Mouse (Mus musculus) MEL (cell line): ENCODE measurements around the gene Ccr2. TPM values are rescaled to one million over a fixed set of nuclear protein-coding genes. Genes with fewer than 3 reads are reported as not detected.

Source experiments
- DNase-seq: peaks from one replicate; pipeline ENCODE4 v3.0.0; 2011; ENCODE audit warnings: low read depth, low spot score
- H3K27ac ChIP-seq: 2 replicates; pipeline ENCODE4 v1.5.1; 2012; ENCODE audit warnings: low read depth, mild to moderate bottlenecking, control low read depth, low read length, moderate library complexity; ENCODE audit not compliant: control insufficient read depth
- H3K27me3 ChIP-seq, 2 experiments: fragments of 150-350 bp in 1 of 2; sonication (generic) in 1 of 2; 2 replicates each; pipeline ENCODE4 v1.6.1; 2012; ENCODE audit warnings: low read length in 2 of 2, mild to moderate bottlenecking in 2 of 2, improper control_type of control experiment in 1 of 2, moderate library complexity in 1 of 2; ENCODE audit not compliant: insufficient read depth in 2 of 2, control insufficient read depth in 1 of 2
- H3K36me3 ChIP-seq, 2 experiments: 2 replicates each; pipeline ENCODE4 v1.6.1; 2012 to 2014; ENCODE audit warnings: low read length in 2 of 2, improper control_type of control experiment in 1 of 2, inconsistent platforms in 1 of 2, mild to moderate bottlenecking in 1 of 2; ENCODE audit not compliant: insufficient read depth in 2 of 2, control insufficient read depth in 1 of 2
- H3K4me1 ChIP-seq, 2 experiments: fragments of 150-350 bp in 1 of 2; sonication (generic) in 1 of 2; 2 replicates each; pipeline ENCODE4 v1.6.1; 2012; ENCODE audit warnings: low read length in 2 of 2, improper control_type of control experiment in 1 of 2, mild to moderate bottlenecking in 1 of 2; ENCODE audit not compliant: insufficient read depth in 2 of 2, control insufficient read depth in 1 of 2
- H3K4me3 ChIP-seq, 2 experiments: fragments of 150-350 bp in 1 of 2; sonication (generic) in 1 of 2; 2 replicates each; pipeline ENCODE4 v1.5.1; 2012; ENCODE audit warnings: low read depth in 2 of 2, low read length in 2 of 2, mild to moderate bottlenecking in 2 of 2, moderate library complexity in 2 of 2, control low read depth in 1 of 2, improper control_type of control experiment in 1 of 2; ENCODE audit not compliant: control insufficient read depth in 1 of 2, insufficient read depth in 1 of 2
- H3K79me2 ChIP-seq: 2 replicates; pipeline ENCODE4 v1.6.1; 2012; ENCODE audit warnings: mild to moderate bottlenecking, low read length, moderate library complexity; ENCODE audit not compliant: control insufficient read depth, poor library complexity, insufficient read depth
- H3K9ac ChIP-seq: 2 replicates; pipeline ENCODE4 v1.6.1; 2012; ENCODE audit warnings: low read depth, mild to moderate bottlenecking, control low read depth, low read length, moderate library complexity; ENCODE audit not compliant: control insufficient read depth, poor library complexity, severe bottlenecking
- H3K9me3 ChIP-seq: fragments of 150-350 bp; sonication (generic); replicated peaks from 2 replicates; pipeline ENCODE4 v1.6.1; 2012; ENCODE audit warnings: mild to moderate bottlenecking, low read length, improper control_type of control experiment, moderate library complexity; ENCODE audit not compliant: insufficient read depth
- BHLHE40 ChIP-seq: IDR thresholded peaks from 2 replicates; pipeline ENCODE4 v1.6.1; 2012; ENCODE audit warnings: low read depth, mild to moderate bottlenecking, inconsistent platforms, low read length, improper control_type of control experiment, borderline replicate concordance
- CHD2 ChIP-seq: IDR thresholded peaks from 2 replicates; pipeline ENCODE4 v1.6.1; 2011; ENCODE audit warnings: low read length, improper control_type of control experiment
- E2F4 ChIP-seq: IDR thresholded peaks from 2 replicates; pipeline ENCODE4 v1.6.1; 2011; ENCODE audit warnings: low read depth, low read length, improper control_type of control experiment, borderline replicate concordance
- EP300 ChIP-seq, 2 experiments: IDR thresholded peaks; 2 replicates each; pipeline ENCODE4 v1.6.1; 2011; ENCODE audit warnings: improper control_type of control experiment in 2 of 2, low read length in 2 of 2, low read depth in 1 of 2, mild to moderate bottlenecking in 1 of 2
- ETS1 ChIP-seq: IDR thresholded peaks from 2 replicates; pipeline ENCODE4 v1.6.1; 2012; ENCODE audit warnings: low read depth, mild to moderate bottlenecking, inconsistent platforms, low read length, improper control_type of control experiment, moderate library complexity
- GATA1 ChIP-seq: IDR thresholded peaks from 2 replicates; pipeline ENCODE4 v1.6.1; 2011; ENCODE audit warnings: low read depth, low read length, improper control_type of control experiment
- HCFC1 ChIP-seq: IDR thresholded peaks from 2 replicates; pipeline ENCODE4 v1.6.1; 2012; ENCODE audit warnings: low read depth, mild to moderate bottlenecking, inconsistent platforms, low read length, improper control_type of control experiment, moderate library complexity
- MAX ChIP-seq: IDR thresholded peaks from 2 replicates; pipeline ENCODE4 v1.6.1; 2011; ENCODE audit warnings: low read length, improper control_type of control experiment
- MEF2A ChIP-seq: IDR thresholded peaks from 2 replicates; pipeline ENCODE4 v1.6.1; 2014; ENCODE audit warnings: low read depth, mild to moderate bottlenecking, inconsistent platforms, low read length, improper control_type of control experiment; ENCODE audit not compliant: poor library complexity, insufficient replicate concordance, severe bottlenecking; ENCODE audit errors: extremely low read depth
- MXI1 ChIP-seq: IDR thresholded peaks from 2 replicates; pipeline ENCODE4 v1.6.1; 2011; ENCODE audit warnings: mild to moderate bottlenecking, low read depth, low read length, improper control_type of control experiment
- MYB ChIP-seq: IDR thresholded peaks from 2 replicates; pipeline ENCODE4 v1.6.1; 2011; ENCODE audit warnings: mild to moderate bottlenecking, low read depth, low read length, improper control_type of control experiment
- MYC ChIP-seq: IDR thresholded peaks from 2 replicates; pipeline ENCODE4 v1.6.1; 2011; ENCODE audit warnings: low read depth, mild to moderate bottlenecking, low read length, improper control_type of control experiment, moderate library complexity
- POLR2A ChIP-seq, 2 experiments: IDR thresholded peaks; 2 replicates each; pipeline ENCODE4 v1.6.1; 2011 to 2012; ENCODE audit warnings: low read length in 2 of 2, mild to moderate bottlenecking in 2 of 2, control low read depth in 1 of 2, improper control_type of control experiment in 1 of 2, low read depth in 1 of 2, moderate library complexity in 1 of 2; ENCODE audit not compliant: control insufficient read depth in 1 of 2, insufficient read depth in 1 of 2, poor library complexity in 1 of 2
- RAD21 ChIP-seq: IDR thresholded peaks from 2 replicates; pipeline ENCODE4 v1.6.1; 2011; ENCODE audit warnings: mild to moderate bottlenecking, low read depth, low read length, improper control_type of control experiment
- RCOR1 ChIP-seq: IDR thresholded peaks from 2 replicates; pipeline ENCODE4 v1.6.1; 2012; ENCODE audit warnings: low read depth, mild to moderate bottlenecking, inconsistent platforms, low read length, improper control_type of control experiment
- SIN3A ChIP-seq: IDR thresholded peaks from 2 replicates; pipeline ENCODE4 v1.6.1; 2012; ENCODE audit warnings: low read length, improper control_type of control experiment, inconsistent platforms
- SMC3 ChIP-seq: IDR thresholded peaks from 2 replicates; pipeline ENCODE4 v1.6.1; 2011; ENCODE audit warnings: low read depth, low read length, improper control_type of control experiment
- TBP ChIP-seq: IDR thresholded peaks from 2 replicates; pipeline ENCODE4 v1.8.0; 2011; ENCODE audit warnings: low read depth, low read length, improper control_type of control experiment
- TCF12 ChIP-seq: IDR thresholded peaks from 2 replicates; pipeline ENCODE4 v1.6.1; 2014; ENCODE audit warnings: low read depth, mild to moderate bottlenecking, inconsistent platforms, low read length, improper control_type of control experiment, moderate library complexity
- UBTF ChIP-seq: IDR thresholded peaks from 2 replicates; pipeline ENCODE4 v1.6.1; 2012; ENCODE audit warnings: low read depth, mild to moderate bottlenecking, inconsistent platforms, low read length, improper control_type of control experiment, moderate library complexity, borderline replicate concordance; ENCODE audit not compliant: insufficient read depth
- USF1 ChIP-seq: IDR thresholded peaks from 2 replicates; pipeline ENCODE4 v1.6.1; 2014; ENCODE audit warnings: low read depth, mild to moderate bottlenecking, inconsistent platforms, low read length, improper control_type of control experiment, moderate library complexity
- USF2 ChIP-seq, 2 experiments: IDR thresholded peaks; 2 replicates each; pipeline ENCODE4 v1.6.1; 2011 to 2012; ENCODE audit warnings: improper control_type of control experiment in 2 of 2, low read length in 2 of 2, borderline replicate concordance in 1 of 2, inconsistent platforms in 1 of 2, low read depth in 1 of 2, mild to moderate bottlenecking in 1 of 2; ENCODE audit not compliant: insufficient read depth in 1 of 2
- ZKSCAN1 ChIP-seq: IDR thresholded peaks from 2 replicates; pipeline ENCODE4 v1.6.1; 2012; ENCODE audit warnings: low read depth, mild to moderate bottlenecking, inconsistent platforms, low read length, improper control_type of control experiment, moderate library complexity
- ZMIZ1 ChIP-seq: IDR thresholded peaks from 2 replicates; pipeline ENCODE4 v1.6.1; 2012; ENCODE audit warnings: low read depth, mild to moderate bottlenecking, inconsistent platforms, low read length, improper control_type of control experiment, moderate library complexity
- polyA plus RNA-seq, 2 experiments: library from polyadenylated mRNA; stranded (reverse) in 1 of 2; unstranded in 1 of 2; fragments of >175 nt in 1 of 2; fragments of >200 nt in 1 of 2; gene quantifications; 2 replicates each; pipeline versions ENCODE4 v1.2.1 to v1.2.4; 2012; ENCODE audit warnings: low replicate concordance in 2 of 2, low read depth in 1 of 2; ENCODE audit not compliant: insufficient read length in 2 of 2, insufficient read depth in 1 of 2, missing spikeins in 1 of 2
- total RNA-seq: library from RNA; depleted of rRNA; stranded (reverse); fragments of 300-350 nt; gene quantifications from 2 replicates; pipeline ENCODE4 v1.2.3, GENCODE M21; 2012

The Ccr2 gene
- total and polyA plus RNA-seq, 3 experiments = 4.1 to 10.8 TPM; not detected in 1

- TF ChIP-seq UBTF = no peak
- peak in 1 of 2 experiments; percentile 36; a peak in 1 of 4 replicates for TF ChIP-seq POLR2A (IDR thresholded peaks at IDR 0.05; ENCODE audit: control insufficient read depth in 1 of 2, insufficient read depth in 1 of 2, low read depth in 1 of 2, low read length in 2 of 2, poor library complexity in 1 of 2)
- TF ChIP-seq ZKSCAN1 = no peak
- TF ChIP-seq MEF2A = no peak
- TF ChIP-seq BHLHE40 = no peak
- TF ChIP-seq SMC3 = peak; percentile 21; the same call in 1 of the 2 replicates
- no peak for TF ChIP-seq ZMIZ1
- TF ChIP-seq RCOR1 = peak; percentile 51; the same call in 1 of the 2 replicates
- no peak for TF ChIP-seq E2F4
- no peak for TF ChIP-seq USF2 (IDR thresholded peaks at IDR 0.05; ENCODE audit: borderline replicate concordance in 1 of 2, insufficient read depth in 1 of 2, low read depth in 1 of 2, low read length in 2 of 2)
- TF ChIP-seq RAD21 = peak; percentile 15
These were observed 10.2 kb downstream of the Ccr2 start (continued) for GRCm38 (mm10) chr9:124111997-124112396.

DNA sequence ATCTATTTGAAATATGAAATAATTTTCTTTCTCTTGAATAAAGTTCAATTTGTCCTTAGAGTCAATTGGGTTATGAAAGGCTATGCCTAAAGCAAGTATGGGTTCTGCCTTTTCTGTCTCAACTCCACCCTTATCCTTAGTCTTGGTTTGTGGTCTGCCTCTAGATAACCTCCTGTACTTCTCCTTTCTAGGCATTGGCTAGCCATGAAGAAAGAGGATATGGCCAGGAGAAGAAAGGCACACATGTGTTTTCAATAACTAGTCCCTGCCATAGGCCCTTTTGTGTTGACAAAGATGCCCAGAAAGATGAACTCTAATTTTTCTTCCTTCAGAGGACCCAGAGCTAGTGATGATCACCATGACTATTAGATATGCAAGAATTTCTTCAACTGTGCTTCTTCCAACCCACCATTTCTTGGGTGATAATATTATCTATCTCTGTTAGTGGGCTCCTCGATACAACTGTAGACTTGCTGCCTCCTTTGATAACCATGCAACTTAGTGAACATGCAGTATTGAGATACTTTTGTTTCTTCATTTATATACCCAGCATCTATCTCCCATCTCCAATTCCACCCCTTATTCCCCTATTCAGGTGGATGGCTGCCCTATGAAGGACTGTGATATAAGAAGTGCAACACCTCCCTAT lies 11.0 kb downstream of the Ccr2 start:
- Histone ChIP-seq H3K27ac (peak overlapping the region; percentile 98), H3K9ac (no peak overlapping the region), H3K9me3 (no peaks in the 10 kb centered on the region), H3K36me3 (peaks cover 0 to 64% of the 10 kb centered on the region in 2 experiments; a peak in 2 of 4 replicates), H3K4me1 (peaks cover 21 to 31% of the 10 kb centered on the region in 2 experiments), H3K27me3 (no peaks in the 10 kb centered on the region), H3K79me2 (no peaks in the 10 kb centered on the region), H3K4me3 (no peak overlapping the region)
- DNase-seq = peak; percentile 93
- TF ChIP-seq MXI1 (peak; percentile 66; the same call in 1 of the 2 replicates), TCF12 (peak; percentile 93), MYB (peak; percentile 76), TBP (0 out of 2 replicates have a peak, but pooled peaks have one; percentile 25), MYC (peak; percentile 86), ETS1 (peak; percentile 63), GATA1 (peak; percentile 85), USF1 (no peak), CHD2 (no peak; the same call in 1 of the 2 replicates), HCFC1 (no peak; the same call in 1 of the 2 replicates), SIN3A (peak; percentile 69), MAX (no peak; the same call in 1 of the 2 replicates), EP300 (IDR thresholded peaks at IDR 0.05; ENCODE audit: low read depth in 1 of 2, low read length in 2 of 2) (peak; percentile 91 to 92), UBTF (no peak), RCOR1 (peak; percentile 92)
